Mouse (Mus musculus) monocyte, adult 5-6 weeks (primary cell): Measurements from ENCODE around the gene Trub2. TPM values are rescaled to one million over a fixed set of nuclear protein-coding genes. Genes with fewer than 3 reads are reported as not detected.

ENCODE experiments used
- ATAC-seq: fragments of 153-309, 156-312 bp; replicated peaks from 2 replicates; pipeline ENCODE4 v1.8.0; 2017; ENCODE audit warnings: mild to moderate bottlenecking; ENCODE audit not compliant: low TSS enrichment, insufficient number of reproducible peaks, severe bottlenecking, poor library complexity, low FRiP score
- total RNA-seq: library from RNA; stranded (forward); fragments of 200-1000, 200-491, 200-594 nt; gene quantifications from 3 replicates; pipeline ENCODE4 v1.2.3, GENCODE M21; 2017

The Trub2 gene
- 17.7 to 41.0 TPM (median 28.7 TPM) in 3 replicates for total RNA-seq

DNA sequence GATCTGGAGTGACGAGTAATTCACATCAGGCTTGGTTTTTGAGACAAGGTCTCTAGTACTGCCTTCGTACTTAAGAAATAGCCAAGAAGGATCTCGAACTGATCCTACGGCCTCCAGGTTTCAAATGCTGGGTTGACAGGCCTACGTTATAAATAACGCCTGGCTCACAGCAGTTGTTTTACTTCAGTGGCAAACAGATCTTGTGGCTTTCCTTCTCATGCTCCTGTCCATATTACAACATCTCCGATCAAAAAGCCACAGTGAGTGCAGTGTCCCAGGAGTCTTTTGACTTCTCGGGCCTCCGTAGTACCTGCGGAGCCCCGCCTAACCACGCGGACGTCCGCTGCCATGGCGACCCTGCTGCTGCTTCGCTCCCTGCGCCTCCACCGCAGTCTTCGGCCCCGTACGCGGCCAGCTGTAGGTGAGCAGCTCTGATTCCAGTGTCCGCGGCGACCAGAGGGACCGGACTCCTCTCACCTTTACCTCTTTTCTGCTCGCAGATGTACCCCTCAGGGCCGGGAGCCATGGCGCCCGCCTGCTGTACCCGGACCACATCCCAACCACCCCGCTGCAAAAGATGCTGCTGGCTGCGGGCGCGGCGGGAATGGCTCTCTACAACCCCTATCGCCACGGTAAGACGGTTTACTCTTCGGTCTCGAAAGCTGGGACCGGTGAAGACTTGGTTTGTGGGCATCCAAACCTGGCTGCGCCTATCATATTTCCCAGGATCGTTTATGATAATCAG, at the start of gene Trub2:
Gene Trub2, minus strand, starts transcription at position 566 of the 745 bp plus-strand sequence.
- ATAC-seq: peak; percentile 85

- no peak for ATAC-seq
Observed at GRCm38 (mm10) chr2:29835391-29835899, 47.1 kb upstream of the Trub2 start.

GRCm38 (mm10) chr2:29833796-29834195, 45.5 kb upstream of the Trub2 start:
- ATAC-seq: no peak

DNA sequence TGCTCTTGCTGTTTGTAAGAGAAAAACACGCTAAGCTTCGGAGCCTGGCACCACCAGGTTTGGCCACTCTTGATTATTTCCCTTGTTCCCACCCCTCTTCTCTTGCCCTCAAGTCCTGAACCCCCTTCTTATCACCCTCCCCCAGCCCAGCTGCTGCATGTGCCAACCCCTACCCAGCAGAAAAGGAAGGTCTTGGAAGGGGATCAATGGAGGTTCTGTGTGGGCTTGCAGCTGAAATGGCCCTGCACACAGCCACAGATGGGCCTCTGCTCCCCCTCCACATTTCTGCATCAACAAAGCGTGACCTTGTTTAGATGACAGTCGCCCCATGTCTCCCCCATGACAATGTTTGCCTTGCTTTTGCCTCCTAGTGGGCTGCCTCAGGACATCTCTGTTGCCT, 42.8 kb upstream of the Trub2 start:
- no peak for ATAC-seq

GRCm38 (mm10) chr2:29827709-29828024, 39.4 kb upstream of the Trub2 start:
- ATAC-seq: peak; percentile 28; the same call in 1 of the 2 replicates

DNA sequence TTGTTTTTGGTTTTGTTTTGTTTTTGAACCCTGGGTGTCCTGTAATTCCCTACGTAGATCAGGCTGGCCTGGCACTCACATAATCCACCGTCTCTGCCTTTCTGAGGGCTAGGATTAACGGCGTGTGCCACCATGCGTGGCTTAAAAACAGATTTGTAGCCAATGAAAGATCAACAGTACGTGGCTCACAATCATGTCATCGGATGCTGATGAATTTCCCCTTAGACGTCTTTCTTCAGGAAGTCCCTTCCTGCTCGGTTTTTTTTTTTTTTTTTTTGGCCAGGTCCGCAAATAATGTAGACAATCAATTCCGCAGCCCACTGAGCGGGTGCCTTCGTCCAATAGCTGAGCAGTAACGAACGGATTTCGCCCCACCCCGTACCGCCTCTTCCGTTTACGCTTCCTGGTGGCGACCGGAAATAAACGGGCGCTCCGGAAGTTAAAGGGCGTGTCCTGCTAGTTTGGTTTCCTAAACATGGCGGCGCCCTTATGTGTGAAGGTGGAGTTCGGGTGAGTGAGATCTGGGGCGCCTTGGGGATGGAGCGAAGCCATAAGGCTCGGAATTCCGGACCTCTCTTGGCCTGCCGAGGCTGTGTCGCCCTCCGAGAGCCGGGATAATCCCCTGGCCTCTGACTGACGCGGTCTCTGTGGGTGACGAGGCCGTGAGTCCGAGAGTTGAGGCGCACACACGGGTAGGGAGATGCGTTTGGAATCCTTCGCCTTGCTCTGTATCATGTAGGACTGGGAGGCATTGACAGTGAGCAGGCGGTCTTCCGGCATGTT, 38.8 kb upstream of the Trub2 start:
- ATAC-seq: peak; percentile 99

DNA sequence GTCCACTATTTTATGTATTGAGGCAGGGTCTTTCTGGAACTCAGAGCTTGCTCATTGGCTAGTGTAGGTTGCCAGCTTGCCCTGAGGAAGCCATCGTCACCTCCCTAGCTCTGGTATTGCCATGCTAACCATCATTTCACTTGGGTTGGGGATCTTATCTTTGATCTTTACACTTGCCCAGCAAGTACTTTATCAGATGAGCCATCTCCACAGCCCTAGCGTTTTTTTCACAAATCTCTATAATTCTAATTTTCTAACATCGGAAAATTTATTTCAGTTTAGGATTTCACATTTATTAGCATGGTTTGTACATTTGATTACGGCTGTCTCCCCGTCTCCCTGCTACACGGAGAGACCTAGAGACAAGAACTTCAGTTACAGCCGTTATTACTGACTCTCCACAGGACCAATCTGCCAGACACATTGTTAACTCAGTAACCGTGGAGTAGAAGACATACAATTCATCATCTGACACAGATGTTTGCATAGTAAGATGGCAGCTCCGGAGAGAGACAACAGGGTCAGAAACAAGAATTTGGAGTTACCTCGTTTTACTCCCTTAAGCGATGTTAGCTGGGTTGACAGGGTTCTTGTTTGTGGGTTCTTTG, 38.1 kb upstream of the Trub2 start:
- no peak for ATAC-seq

DNA sequence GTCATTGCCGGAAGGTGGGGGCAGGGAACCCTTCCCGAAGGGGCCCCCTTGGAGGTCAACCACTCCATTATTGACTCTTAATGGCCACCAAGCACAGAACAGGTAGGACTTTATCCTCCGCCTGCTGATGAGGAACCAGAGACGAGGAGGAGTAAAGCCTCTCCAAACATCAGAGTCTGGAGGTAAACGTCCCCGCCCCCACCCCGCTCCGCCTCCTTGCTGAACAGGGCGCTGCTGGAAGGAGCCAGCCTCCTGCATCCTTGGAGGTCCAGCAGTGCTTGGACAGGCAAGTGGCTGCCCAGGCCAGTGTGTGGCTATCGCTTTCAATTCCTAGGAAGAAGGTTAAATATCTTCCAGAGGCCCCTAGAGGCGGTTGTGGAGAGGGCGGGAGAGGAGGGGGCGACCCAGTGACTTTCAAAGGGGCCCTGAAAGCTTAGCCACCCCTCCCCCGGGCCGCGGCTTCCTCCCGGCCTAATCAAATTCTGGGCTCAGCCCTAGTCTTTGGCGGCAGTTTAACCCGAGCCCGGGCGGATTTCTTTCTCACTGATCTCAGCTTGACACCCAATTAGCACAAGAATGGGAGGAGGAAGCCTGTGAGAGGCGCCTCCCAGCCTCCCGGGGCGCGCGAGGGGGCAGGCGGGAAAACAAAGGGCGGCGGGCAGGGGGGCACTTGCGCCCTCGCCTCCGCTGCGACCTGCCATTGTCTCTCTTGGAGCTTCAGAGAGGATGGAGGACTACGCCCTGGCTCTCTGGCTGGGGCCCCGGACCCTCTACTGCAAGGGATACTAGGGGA, 31.9 kb upstream of the Trub2 start, which contains the start of gene Urm1:
Gene Urm1, plus strand, starts transcription at position 51 of the 793 bp plus-strand sequence.
- ATAC-seq: peak; percentile 23; the same call in 1 of the 2 replicates

DNA sequence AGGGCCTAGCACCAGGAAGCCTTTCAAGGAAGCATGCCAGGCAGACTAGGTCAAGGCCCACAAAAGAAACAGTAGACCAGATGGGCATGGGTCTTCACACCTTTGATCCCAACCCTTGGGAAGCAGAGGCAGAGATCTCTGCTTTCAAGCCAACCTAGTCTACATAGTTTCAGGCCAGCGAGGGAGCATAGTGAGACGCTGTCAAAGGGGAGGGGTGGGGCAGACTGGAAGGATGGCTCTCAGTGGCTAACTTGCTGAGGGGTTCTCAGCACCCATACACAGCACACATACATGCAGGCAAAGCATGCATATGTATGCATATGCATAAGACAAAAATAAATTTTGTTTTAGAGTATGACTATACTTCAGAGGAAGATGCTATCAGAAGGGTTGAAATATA, 31.1 kb upstream of the Trub2 start:
- ATAC-seq: no peak

DNA sequence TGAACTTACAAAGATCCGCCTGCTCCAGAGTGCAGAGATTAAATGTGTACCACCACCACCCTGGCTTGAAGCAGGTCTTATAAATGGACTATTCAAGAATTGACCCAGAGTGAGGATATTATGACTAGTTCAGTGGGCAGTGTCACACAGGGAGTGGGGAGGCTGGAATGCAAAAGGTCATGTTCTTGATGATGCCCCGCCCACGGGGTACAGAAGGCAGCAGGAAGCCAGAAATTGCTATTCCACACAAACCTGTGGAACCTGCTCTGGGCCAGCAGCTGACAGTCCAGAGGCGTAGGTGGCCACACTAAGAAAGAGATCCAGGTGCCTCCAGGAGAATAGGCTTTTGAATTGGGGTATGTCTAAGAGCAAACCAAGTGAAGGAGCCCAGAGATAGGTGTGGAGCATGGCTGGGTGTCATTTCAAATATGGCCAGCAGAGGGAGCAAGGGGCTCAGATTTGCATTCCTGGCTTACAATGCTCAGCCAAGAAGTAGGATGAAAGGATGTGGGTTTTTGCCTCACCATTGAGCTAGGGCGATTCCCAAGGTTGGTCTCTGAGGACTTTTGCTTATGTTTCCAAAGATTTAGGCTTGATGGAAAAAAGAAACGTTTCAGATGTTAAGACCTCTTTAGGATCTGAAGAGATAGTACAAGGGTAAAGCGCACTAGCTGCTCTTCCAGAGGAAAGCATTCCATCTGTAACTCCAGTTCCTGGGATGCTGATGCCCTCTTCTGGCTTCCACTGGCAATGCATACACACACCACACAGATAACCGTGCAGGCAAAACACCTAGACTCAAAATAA, 29.3 kb upstream of the Trub2 start:
- peak; percentile 82 for ATAC-seq

- ATAC-seq: no peak
Observed at GRCm38 (mm10) chr2:29815678-29816371, 27.5 kb upstream of the Trub2 start.

DNA sequence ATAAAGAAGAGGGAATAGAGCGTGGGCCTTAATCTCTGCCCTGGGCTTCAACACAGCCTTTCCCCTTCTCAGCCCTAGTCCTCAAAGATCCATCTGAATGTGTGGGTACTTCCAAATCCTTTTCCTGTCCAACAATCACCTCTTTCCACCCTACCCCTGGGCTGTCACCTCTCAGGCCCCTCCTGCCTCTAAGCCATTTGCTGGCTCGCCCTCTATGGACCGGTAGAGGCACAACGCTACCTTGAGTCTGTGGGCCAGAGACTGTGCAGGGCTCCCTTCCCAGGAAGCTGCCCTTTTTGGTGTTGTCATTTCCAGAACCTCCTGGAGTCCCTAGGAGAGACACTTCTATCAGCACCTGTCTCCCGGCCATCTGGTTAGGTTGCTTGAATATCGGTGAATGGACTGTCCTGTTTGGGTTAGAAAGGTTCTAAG, 15.1 kb upstream of the Trub2 start:
- ATAC-seq: peak; percentile 36; the same call in 1 of the 2 replicates

GRCm38 (mm10) chr2:29802827-29803201, 14.5 kb upstream of the Trub2 start:
- ATAC-seq: no peak

DNA sequence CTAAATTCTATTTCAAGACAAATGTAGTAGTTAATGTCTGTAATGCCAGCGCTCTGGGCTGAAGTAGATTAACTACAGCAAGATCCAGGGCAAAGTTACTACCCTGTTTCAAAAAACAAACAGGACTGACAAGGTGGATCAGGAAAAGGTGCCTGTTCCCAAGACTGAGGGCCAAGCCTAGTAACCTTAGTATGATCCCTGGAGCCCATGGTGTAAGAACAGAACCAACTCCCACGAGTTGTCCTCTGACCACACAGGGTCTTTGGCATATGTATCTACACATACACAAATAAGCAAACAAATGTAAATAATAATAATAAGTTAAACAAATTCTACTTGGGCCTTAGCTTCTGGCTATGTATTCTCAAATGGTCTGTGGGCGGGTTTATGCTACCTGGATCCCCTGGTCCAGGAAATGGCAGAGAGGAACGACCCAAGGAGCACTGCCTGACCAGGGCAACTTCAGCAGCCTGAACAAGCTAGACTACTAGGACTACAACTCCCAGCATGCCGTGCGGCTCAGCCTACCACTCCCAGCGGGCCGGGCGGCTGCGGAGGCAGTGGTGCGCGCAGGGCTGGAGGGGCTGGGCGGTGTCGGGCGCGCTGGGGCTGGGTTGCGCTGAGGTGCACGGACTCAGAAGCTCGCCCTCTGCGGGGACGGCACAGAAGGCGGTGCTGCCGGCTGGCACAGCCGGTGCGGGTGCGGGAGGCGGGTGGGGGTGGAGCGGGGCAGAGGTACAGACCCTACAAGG, 13.9 kb upstream of the Trub2 start, which contains the start of gene Slc27a4:
Gene Slc27a4, plus strand, starts transcription at position 560 of the 752 bp plus-strand sequence.
- ATAC-seq: peak; percentile 97

DNA sequence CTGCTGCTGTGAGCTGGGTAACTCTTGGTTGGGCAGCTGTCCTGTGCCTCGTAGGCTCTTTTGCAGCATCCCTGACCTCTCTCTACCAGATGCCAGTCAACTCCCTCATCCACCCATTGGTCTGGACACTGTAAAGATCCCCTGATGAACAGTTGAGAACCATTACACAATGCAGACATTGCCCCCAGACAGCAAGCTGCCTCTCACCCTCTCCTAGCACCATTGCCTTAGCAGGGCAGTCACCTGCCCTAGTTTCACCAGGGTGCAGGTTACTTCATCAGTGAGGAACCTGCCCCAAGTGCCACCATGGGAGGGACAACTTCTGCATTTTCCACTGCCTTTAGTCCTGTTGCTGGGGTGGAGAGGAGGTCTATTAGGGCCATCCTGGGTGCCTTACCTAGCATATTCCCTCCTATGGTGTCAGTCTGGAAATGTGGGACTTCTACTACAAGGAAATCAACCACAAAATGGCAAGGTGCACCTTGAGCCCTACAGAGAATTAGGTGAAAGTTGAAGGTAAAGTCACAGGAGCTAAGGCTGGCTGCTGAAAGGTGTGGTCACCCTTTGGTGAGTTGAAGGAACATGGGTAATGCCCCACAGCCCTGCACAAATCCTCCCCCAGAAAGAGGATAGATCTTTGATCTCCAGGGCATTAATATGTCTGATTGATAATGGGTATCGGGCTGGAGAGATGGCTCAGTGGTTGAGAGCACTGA, 4.6 kb upstream of the Trub2 start:
- ATAC-seq: no peak
